Mouse (Mus musculus) ES-E14 (cell line): ENCODE results near the gene Crhr1.

Experiments used
- CHD2 ChIP-seq: IDR thresholded peaks from 2 replicates; pipeline ENCODE4 v1.6.1; 2014; ENCODE audit warnings: mild to moderate bottlenecking, low read depth, low read length, inconsistent platforms
- HCFC1 ChIP-seq: IDR thresholded peaks from 2 replicates; pipeline ENCODE4 v1.6.1; 2012; ENCODE audit warnings: low read length, inconsistent platforms, borderline replicate concordance; ENCODE audit not compliant: insufficient read depth
- MAFK ChIP-seq: IDR thresholded peaks from 2 replicates; pipeline ENCODE4 v1.6.1; 2014; ENCODE audit warnings: mild to moderate bottlenecking, low read depth, low read length, inconsistent platforms; ENCODE audit not compliant: insufficient read depth
- ZNF384 ChIP-seq: IDR thresholded peaks from 2 replicates; pipeline ENCODE4 v1.6.1; 2012; ENCODE audit warnings: low read depth, low read length, inconsistent platforms

DNA sequence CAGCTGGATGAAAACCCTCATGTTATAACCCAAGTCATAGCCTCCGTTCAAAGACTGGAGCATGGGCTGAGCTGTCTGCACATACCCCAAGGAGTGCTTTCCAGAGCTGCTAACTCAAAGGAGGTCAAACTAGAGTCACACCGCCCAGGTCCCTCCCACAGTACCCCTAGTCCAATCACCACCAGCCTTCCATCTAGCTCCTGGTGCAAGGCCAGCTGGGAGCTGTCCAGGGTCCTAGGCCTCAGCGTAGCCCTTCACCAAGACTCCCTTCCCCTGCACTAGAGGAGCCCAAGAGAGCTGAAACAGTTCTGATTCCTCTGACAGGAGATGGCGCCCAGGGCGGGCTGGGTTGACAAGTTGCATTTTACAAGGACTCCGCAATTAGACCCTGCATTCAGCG is 18.0 kb upstream of the Crhr1 start:
- no peak for TF ChIP-seq CHD2
- TF ChIP-seq HCFC1 = no peak
- no peak for TF ChIP-seq MAFK
- TF ChIP-seq ZNF384 = no peak
